Mouse (Mus musculus) CH12.LX (cell line): ENCODE measurements around the gene Eif3k. TPM values are rescaled to one million over a fixed set of nuclear protein-coding genes. Genes with fewer than 3 reads are reported as not detected.

Source experiments
- DNase-seq: peaks from one replicate; pipeline ENCODE4 v3.0.0-alpha.2; 2013; ENCODE audit errors: extremely low read depth
- H3K27ac ChIP-seq: 2 replicates; pipeline ENCODE4 v1.5.1; 2012; ENCODE audit warnings: low read depth, mild to moderate bottlenecking, control low read depth, moderate library complexity; ENCODE audit not compliant: insufficient read depth
- H3K27me3 ChIP-seq: replicated peaks from 2 replicates; pipeline ENCODE3; 2012; ENCODE audit warnings: inconsistent platforms
- H3K36me3 ChIP-seq, 2 experiments: replicated peaks in 1 of 2; 2 replicates each; pipeline versions ENCODE3 to v1.6.1; 2012; ENCODE audit warnings: inconsistent platforms in 1 of 2, low read length in 1 of 2, mild to moderate bottlenecking in 1 of 2, mixed read lengths in 1 of 2, moderate library complexity in 1 of 2; ENCODE audit not compliant: control insufficient read depth in 1 of 2, insufficient read depth in 1 of 2
- H3K4me1 ChIP-seq, 2 experiments: 2 replicates each; pipeline ENCODE4 v1.6.1; 2012; ENCODE audit warnings: inconsistent platforms in 1 of 2, moderate library complexity in 1 of 2; ENCODE audit not compliant: insufficient read depth in 2 of 2, control insufficient read depth in 1 of 2
- H3K4me2 ChIP-seq: 2 replicates; pipeline ENCODE4 v1.6.1; 2012; ENCODE audit warnings: low read depth, mild to moderate bottlenecking, control low read depth; ENCODE audit not compliant: poor library complexity, insufficient read depth, severe bottlenecking
- H3K4me3 ChIP-seq, 3 experiments: fragments of 150-350 bp in 1 of 3; sonication (generic) in 1 of 3; replicated peaks in 1 of 3; 2 replicates each; pipeline versions ENCODE3 to v1.5.1; 2011 to 2012; ENCODE audit warnings: low read depth in 2 of 3, low read length in 2 of 3, mild to moderate bottlenecking in 2 of 3, moderate library complexity in 2 of 3, control low read depth in 1 of 3, improper control_type of control experiment in 1 of 3, inconsistent platforms in 1 of 3, mixed read lengths in 1 of 3; ENCODE audit not compliant: poor library complexity in 1 of 3
- H3K79me2 ChIP-seq: replicated peaks from 2 replicates; pipeline ENCODE4 v1.6.1; 2012; ENCODE audit warnings: mild to moderate bottlenecking, moderate library complexity; ENCODE audit not compliant: control insufficient read depth, poor library complexity, insufficient read depth, severe bottlenecking; ENCODE audit errors: extremely low read depth
- H3K9ac ChIP-seq: 2 replicates; pipeline ENCODE4 v1.6.1; 2012; ENCODE audit warnings: low read depth, mild to moderate bottlenecking, control low read depth, moderate library complexity; ENCODE audit not compliant: insufficient read depth
- H3K9me3 ChIP-seq: replicated peaks from 2 replicates; pipeline ENCODE3; 2012; ENCODE audit warnings: low read length, inconsistent platforms, mixed read lengths
- CTCF ChIP-seq, 2 experiments: IDR thresholded peaks in 1 of 2; conservative IDR thresholded peaks in 1 of 2; 2 replicates each; pipeline ENCODE4 v1.5.1; 2011 to 2012; ENCODE audit warnings: low read depth in 2 of 2, low read length in 2 of 2, improper control_type of control experiment in 1 of 2, inconsistent platforms in 1 of 2, mild to moderate bottlenecking in 1 of 2, moderate library complexity in 1 of 2
- ETS1 ChIP-seq: conservative IDR thresholded peaks from 2 replicates; pipeline ENCODE4 v1.6.1; 2012; ENCODE audit warnings: low read depth, mild to moderate bottlenecking, inconsistent platforms, low read length, improper control_type of control experiment, moderate library complexity
- KAT2A ChIP-seq: IDR thresholded peaks from 2 replicates; pipeline ENCODE4 v1.6.1; 2012; ENCODE audit warnings: low read length, improper control_type of control experiment, inconsistent platforms; ENCODE audit not compliant: insufficient replicate concordance
- MAFK ChIP-seq: IDR thresholded peaks from 2 replicates; pipeline ENCODE4 v1.6.1; 2011; ENCODE audit warnings: low read length, improper control_type of control experiment; ENCODE audit not compliant: insufficient replicate concordance
- MAX ChIP-seq: IDR thresholded peaks from 2 replicates; pipeline ENCODE4 v1.6.1; 2011; ENCODE audit warnings: low read length, improper control_type of control experiment
- MEF2A ChIP-seq: IDR thresholded peaks from 2 replicates; pipeline ENCODE4 v1.6.1; 2014; ENCODE audit warnings: low read depth, mild to moderate bottlenecking, inconsistent platforms, low read length, improper control_type of control experiment, borderline replicate concordance
- POLR2A ChIP-seq: IDR thresholded peaks from 2 replicates; pipeline ENCODE4 v1.6.1; 2011; ENCODE audit warnings: low read depth, mild to moderate bottlenecking, improper control_type of control experiment, low read length
- RAD21 ChIP-seq: IDR thresholded peaks from 2 replicates; pipeline ENCODE4 v1.6.1; 2011; ENCODE audit warnings: low read depth, mild to moderate bottlenecking, low read length, improper control_type of control experiment, moderate library complexity
- SMC3 ChIP-seq: IDR thresholded peaks from 2 replicates; pipeline ENCODE4 v1.6.1; 2011; ENCODE audit warnings: low read depth, low read length, improper control_type of control experiment
- UBTF ChIP-seq: IDR thresholded peaks from 2 replicates; pipeline ENCODE4 v1.6.1; 2012; ENCODE audit warnings: low read depth, mild to moderate bottlenecking, inconsistent platforms, low read length, improper control_type of control experiment, moderate library complexity
- USF2 ChIP-seq: conservative IDR thresholded peaks from 2 replicates; pipeline ENCODE4 v1.6.1; 2011; ENCODE audit warnings: low read depth, low read length, improper control_type of control experiment
- ZNF384 ChIP-seq: IDR thresholded peaks from 2 replicates; pipeline ENCODE4 v1.6.1; 2012; ENCODE audit warnings: low read depth, low read length, improper control_type of control experiment, inconsistent platforms
- dilution Hi-C: fragments of 300-500 bp; cut with MboI; formaldehyde crosslinking; loops from 2 replicates; pipeline ENCODE4 v1.14.3; 2020; ENCODE audit warnings: low sequenced_read_pairs; ENCODE audit not compliant: extremely low pct_unique_long_range_greater_than_20kb, extremely low pct_ligation_motif_present
- in situ Hi-C: fragments of 300-500 bp; cut with MboI; formaldehyde crosslinking; loops from 3 replicates; pipeline ENCODE4 v1.14.3; 2019; ENCODE audit warnings: low sequenced_read_pairs, low pct_ligation_motif_present, low pct_unique_long_range_greater_than_20kb, mixed read lengths
- polyA plus RNA-seq: library from polyadenylated mRNA; unstranded; fragments of >175 nt; gene quantifications from 2 replicates; pipeline ENCODE4 v1.2.1, GENCODE M21; 2012; ENCODE audit warnings: low read depth; ENCODE audit not compliant: insufficient read length
- total RNA-seq, 2 experiments: library from RNA; depleted of rRNA; stranded (reverse); fragments of 300-350 nt in 1 of 2; fragments of >200 nt in 1 of 2; gene quantifications; 2 replicates each; pipeline ENCODE4 v1.2.3; 2012 to 2014

Eif3k gene
- total and polyA plus RNA-seq, 3 experiments = 513 to 658 (median 584) TPM

- Histone ChIP-seq H3K27me3 (no peaks in the 10 kb centered on the region), H3K9me3 (peaks cover 35% of the 10 kb centered on the region), H3K4me1 (no peaks in the 10 kb centered on the region), H3K4me2 (no peak overlapping the region), H3K79me2 (no peaks in the 10 kb centered on the region; the same call in 1 of the 2 replicates), H3K9ac (no peak overlapping the region), H3K4me3 (no peak overlapping the region), H3K27ac (no peak overlapping the region), H3K36me3 (peaks cover 88 to 98% of the 10 kb centered on the region in 2 experiments)
- dilution Hi-C loops (no loop called here), in situ Hi-C loops (no loop called here)
- DNase-seq = no peak
- no peak for TF ChIP-seq MEF2A
- no peak for TF ChIP-seq MAFK
- TF ChIP-seq ETS1 = no peak
- no peak for TF ChIP-seq UBTF
Observed at GRCm38 (mm10) chr7:28992997-28993396, 11.3 kb upstream of the Eif3k start.

GRCm38 (mm10) chr7:28991616-28992015 is 10.0 kb upstream of the Eif3k start:
- Histone ChIP-seq H3K4me1 (peaks cover 5 to 9% of the 10 kb centered on the region in 2 experiments; a peak in 3 of 4 replicates), H3K27me3 (no peaks in the 10 kb centered on the region), H3K4me2 (no peak overlapping the region), H3K4me3 (no peak overlapping the region), H3K36me3 (peaks cover 91 to 99% of the 10 kb centered on the region in 2 experiments), H3K9me3 (peaks cover 28% of the 10 kb centered on the region), H3K9ac (no peak overlapping the region), H3K27ac (no peak overlapping the region), H3K79me2 (peaks cover 4% of the 10 kb centered on the region)
- TF ChIP-seq RAD21 (peak; percentile 47), KAT2A (no peak), MAX (no peak), ZNF384 (peak; percentile 49), USF2 (no peak), CTCF (conservative IDR thresholded peaks at IDR 0.05 in 1 of 2, IDR thresholded peaks at IDR 0.05 in 1 of 2; ENCODE audit: low read depth in 2 of 2, low read length in 2 of 2) (peak in 1 of 2 experiments; percentile 67; a peak in 3 of 4 replicates), SMC3 (peak; percentile 55)
- DNase-seq = no peak
- dilution Hi-C loops = no loop called here
- in situ Hi-C loops = no loop called here

GRCm38 (mm10) chr7:28990766-28991273 is 9.2 kb upstream of the Eif3k start:
- dilution Hi-C loops = no loop called here
- TF ChIP-seq POLR2A = 0 out of 2 replicates have a peak, but pooled peaks have one; percentile 31
- TF ChIP-seq SMC3 = no peak
- TF ChIP-seq, all 38 proteins: peak for 1
- Histone ChIP-seq H3K4me2 (no peak overlapping the region), H3K4me3 (no peak overlapping the region), H3K79me2 (peaks cover 12% of the 10 kb centered on the region), H3K4me1 (peaks cover 12 to 17% of the 10 kb centered on the region in 2 experiments; a peak in 3 of 4 replicates), H3K9ac (no peak overlapping the region), H3K27ac (no peak overlapping the region), H3K9me3 (peaks cover 22% of the 10 kb centered on the region), H3K27me3 (no peaks in the 10 kb centered on the region), H3K36me3 (peaks cover 91 to 99% of the 10 kb centered on the region in 2 experiments)
- no peak for DNase-seq
- in situ Hi-C loops = no loop called here
